Mouse (Mus musculus): ENCODE measurements around the gene Hsdl2. TPM values are rescaled to one million over a fixed set of nuclear protein-coding genes. Genes with fewer than 3 reads are reported as not detected.
"Not testable (repeated sequence)": the region's sequence is repeated elsewhere in the genome, so short reads cannot be mapped to it uniquely, and the experiment has no call there.

Gene Hsdl2
- total RNA-seq, 2 experiments from 2014 or later: 55.4 to 60.9 TPM

GRCm38 (mm10) chr4:59564128-59564527, 17.2 kb upstream of the Hsdl2 start:
- DNase-seq: no peak

- no peak for DNase-seq
These were observed 15.7 kb upstream of the Hsdl2 start for GRCm38 (mm10) chr4:59565571-59566188.

- no peak for DNase-seq
These were observed 13.6 kb upstream of the Hsdl2 start for GRCm38 (mm10) chr4:59567576-59568260.

- DNase-seq: peak; percentile 40
These were observed 11.8 kb upstream of the Hsdl2 start for GRCm38 (mm10) chr4:59569538-59569937.

GRCm38 (mm10) chr4:59570519-59570918, 10.8 kb upstream of the Hsdl2 start:
- not testable (repeated sequence) for DNase-seq

- DNase-seq: no peak
These were observed 8.7 kb upstream of the Hsdl2 start for GRCm38 (mm10) chr4:59572521-59573118.

GRCm38 (mm10) chr4:59575184-59575958, 6.0 kb upstream of the Hsdl2 start:
- no peak for DNase-seq

GRCm38 (mm10) chr4:59580495-59581281, 675 bp upstream of the Hsdl2 start:
- DNase-seq: no peak

- DNase-seq: no peak
These were observed 823 bp downstream of the Hsdl2 start for GRCm38 (mm10) chr4:59582186-59582585.

GRCm38 (mm10) chr4:59585097-59585496, 3.7 kb downstream of the Hsdl2 start:
- peak; percentile 24 for DNase-seq

- no peak for DNase-seq
These were observed 6.0 kb downstream of the Hsdl2 start for GRCm38 (mm10) chr4:59587215-59587871.

- DNase-seq: no peak
These were observed 6.5 kb downstream of the Hsdl2 start for GRCm38 (mm10) chr4:59587872-59588226.

- DNase-seq: no peak
These were observed 13.3 kb downstream of the Hsdl2 start for GRCm38 (mm10) chr4:59594614-59595013.

- no peak for DNase-seq
These were observed 15.2 kb downstream of the Hsdl2 start for GRCm38 (mm10) chr4:59596556-59596955.

- DNase-seq: no peak
These were observed 21.3 kb downstream of the Hsdl2 start for GRCm38 (mm10) chr4:59602704-59603103.

GRCm38 (mm10) chr4:59604892-59605291, 23.5 kb downstream of the Hsdl2 start:
- DNase-seq: no peak

- no peak for DNase-seq
These were observed 24.1 kb downstream of the Hsdl2 start for GRCm38 (mm10) chr4:59605501-59605900.

- no peak for DNase-seq
These were observed 29.0 kb downstream of the Hsdl2 start for GRCm38 (mm10) chr4:59610411-59610810.

- DNase-seq: no peak
These were observed 33.6 kb downstream of the Hsdl2 start for GRCm38 (mm10) chr4:59614986-59615385.

GRCm38 (mm10) chr4:59619611-59620245, 38.4 kb downstream of the Hsdl2 start:
- DNase-seq: no peak

- no peak for DNase-seq
These were observed 44.3 kb downstream of the Hsdl2 start for GRCm38 (mm10) chr4:59625676-59625997.

Measured in gastrocnemius, postnatal 25 days (tissue).